Mouse (Mus musculus): ENCODE measurements at regions not wholly inside any gene's neighbourhood (a gene's known extent, or its start where the extent isn't known, plus 50 kb on each side); places are given as distances from the start of the nearest gene placed in this dataset.

- TF ChIP-seq CTCF (IDR thresholded peaks at IDR 0.05; ENCODE audit: low read depth, low read length) (no peak), POLR2A (IDR thresholded peaks at IDR 0.05; ENCODE audit: extremely low read depth, insufficient read depth, low read length) (no peak)
Observed at GRCm38 (mm10) chr3:155777025-155777424, 683.8 kb downstream of the Lrriq3 start.

Data from liver, adult 2 months (tissue).